Mouse (Mus musculus) thymus, postnatal 14 days (tissue): ENCODE data around the gene Hes3.

ENCODE experiments used
- DNase-seq: peaks from one replicate; pipeline ENCODE4 v3.0.0; 2021

Hes3 gene

DNA sequence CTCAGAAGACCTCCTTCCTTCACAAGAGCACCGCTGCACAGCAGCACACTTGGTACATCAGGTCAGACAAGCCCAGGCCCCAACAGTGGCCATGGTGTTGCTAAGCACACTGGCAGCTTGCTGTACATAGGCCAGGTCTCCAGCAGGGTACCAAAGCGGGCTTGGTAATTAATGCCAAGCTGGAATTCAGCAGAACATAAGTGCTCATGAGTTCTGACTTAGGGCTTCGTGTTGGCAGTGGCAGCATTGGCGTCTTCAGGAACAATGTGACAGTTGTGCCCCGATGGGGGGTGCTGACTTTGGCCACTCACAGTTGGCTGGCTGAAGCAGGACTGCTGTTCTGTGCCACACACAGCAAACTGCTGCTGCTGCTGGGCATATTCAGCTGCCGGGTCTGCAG lies 13.2 kb upstream of the Hes3 start:
- no peak for DNase-seq

- no peak for DNase-seq
Measured at GRCm38 (mm10) chr4:152303172-152303571, 11.7 kb upstream of the Hes3 start.

- DNase-seq = no peak
Measured at GRCm38 (mm10) chr4:152302012-152302411, 10.6 kb upstream of the Hes3 start.

- DNase-seq = no peak
Measured at GRCm38 (mm10) chr4:152300375-152300774, 8.9 kb upstream of the Hes3 start.

GRCm38 (mm10) chr4:152298836-152299235 lies 7.4 kb upstream of the Hes3 start:
- no peak for DNase-seq

- DNase-seq = peak; percentile 100
Measured at GRCm38 (mm10) chr4:152296874-152297861, 5.7 kb upstream of the Hes3 start, which contains the start of gene Icmt. Gene Icmt (plus strand): TSS chr4:152297227.

GRCm38 (mm10) chr4:152296371-152296770 lies 4.9 kb upstream of the Hes3 start:
- DNase-seq = no peak

GRCm38 (mm10) chr4:152295916-152296315 lies 4.5 kb upstream of the Hes3 start:
- DNase-seq = peak; percentile 61

- peak; percentile 19 for DNase-seq
Measured at GRCm38 (mm10) chr4:152294188-152294929, 2.9 kb upstream of the Hes3 start.

- DNase-seq = no peak
Measured at GRCm38 (mm10) chr4:152292102-152292765, 772 bp upstream of the Hes3 start.

GRCm38 (mm10) chr4:152290991-152291390 lies 471 bp downstream of the Hes3 start:
- no peak for DNase-seq

DNA sequence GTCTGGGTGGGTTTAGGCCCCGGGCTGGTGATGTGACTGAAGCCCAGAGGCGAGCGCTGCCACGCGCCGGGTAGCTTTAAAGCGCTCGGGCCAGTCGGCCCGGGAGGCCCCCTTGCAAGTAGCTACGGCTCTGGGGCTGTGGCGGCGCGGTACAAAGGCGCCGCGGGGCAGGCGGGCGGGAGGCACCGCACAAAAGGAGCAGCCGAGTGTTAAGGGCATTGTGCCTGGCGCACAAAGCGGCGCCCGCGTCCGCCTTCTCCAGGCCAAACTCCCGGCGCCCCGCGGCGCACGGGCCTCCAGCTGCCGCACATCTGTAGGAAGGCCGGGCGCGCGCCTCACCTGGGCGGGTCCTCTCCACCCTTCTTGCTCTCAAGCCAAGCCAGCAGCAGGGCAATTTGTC lies 1.1 kb downstream of the Hes3 start:
- DNase-seq = no peak

DNA sequence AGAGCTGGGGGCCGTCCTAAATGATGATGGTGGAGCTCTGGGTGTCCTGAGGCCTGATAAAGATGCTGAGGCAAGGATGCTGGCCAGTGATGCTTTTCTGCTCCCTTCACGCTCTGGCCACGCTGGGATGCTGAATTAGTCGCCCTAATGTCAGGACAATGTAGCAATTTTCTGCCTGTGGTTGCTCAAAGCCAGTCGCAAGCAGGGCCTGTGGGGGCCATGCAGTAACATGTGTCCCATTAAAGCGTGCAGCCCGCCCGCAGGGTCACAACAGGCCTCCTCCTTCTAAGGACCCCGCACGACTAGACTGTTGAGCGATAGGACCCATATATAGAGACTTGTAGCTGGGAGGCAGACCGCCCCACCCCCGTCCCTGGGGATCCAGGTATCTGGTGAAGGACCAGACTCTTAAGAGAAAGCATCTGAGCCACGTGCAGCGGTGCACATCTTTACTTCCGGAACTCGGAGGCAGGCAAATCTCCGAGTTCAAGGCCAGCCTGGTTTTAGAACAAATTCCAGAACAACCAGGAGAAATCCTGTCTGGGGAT lies 3.0 kb downstream of the Hes3 start:
- DNase-seq = no peak

DNA sequence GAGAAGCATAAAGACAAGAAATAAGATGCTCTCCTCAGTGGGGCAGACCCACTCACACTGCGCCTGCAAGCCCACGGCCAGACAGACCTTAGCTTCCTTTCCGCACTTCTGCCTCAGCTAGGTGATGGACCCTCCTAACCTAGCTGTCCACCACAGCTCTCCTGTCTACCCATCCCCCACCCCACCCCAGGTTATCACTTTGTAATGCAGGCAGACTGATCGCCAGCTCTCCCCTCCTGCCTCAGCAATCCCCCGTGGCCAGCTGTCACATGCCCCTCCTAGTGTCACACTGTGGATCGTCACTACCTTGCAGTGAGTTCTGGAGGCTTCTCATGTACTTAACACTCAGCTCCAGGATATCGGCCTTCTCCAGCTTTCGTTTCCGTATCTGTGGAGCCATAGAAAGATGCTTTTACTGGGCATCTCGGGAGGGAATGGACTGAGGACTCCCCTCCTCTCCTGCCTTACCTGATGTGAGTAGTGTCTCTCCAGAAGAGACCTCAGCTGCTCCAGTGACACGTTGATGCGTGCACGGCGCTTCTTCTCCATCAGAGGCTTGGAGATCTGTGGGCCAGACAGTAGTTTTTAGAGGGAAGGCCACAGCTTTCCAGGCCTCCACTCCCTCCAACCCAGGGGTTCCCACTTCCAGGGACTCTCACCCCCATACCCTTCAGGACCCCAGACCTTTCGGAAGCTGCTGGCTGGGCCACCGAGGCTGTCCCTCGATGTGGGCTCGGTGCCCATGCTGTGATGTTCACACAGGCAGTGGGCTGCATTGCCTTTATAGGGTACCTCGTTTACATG lies 3.9 kb downstream of the Hes3 start:
- no peak for DNase-seq

DNA sequence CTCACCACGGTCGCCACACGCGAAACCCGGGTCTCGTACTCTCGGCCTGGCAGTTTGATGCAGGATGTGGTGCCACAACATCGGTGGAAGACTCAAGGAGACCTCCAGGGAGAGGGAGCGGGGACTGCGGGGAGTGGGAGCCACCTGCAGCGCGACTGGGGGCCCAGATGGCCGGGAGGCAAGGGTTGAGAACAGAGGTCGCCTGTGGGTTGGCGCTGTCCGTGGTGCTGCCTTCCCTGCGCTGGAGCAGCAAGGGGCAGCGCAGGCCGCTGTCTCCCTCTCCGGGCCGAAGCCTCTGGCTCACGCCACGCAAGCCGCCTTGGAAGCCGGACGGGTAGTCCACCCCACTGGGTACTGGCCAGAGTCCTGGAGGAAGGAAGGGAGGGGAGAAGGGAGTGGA lies 4.6 kb downstream of the Hes3 start:
- DNase-seq = peak; percentile 80

DNA sequence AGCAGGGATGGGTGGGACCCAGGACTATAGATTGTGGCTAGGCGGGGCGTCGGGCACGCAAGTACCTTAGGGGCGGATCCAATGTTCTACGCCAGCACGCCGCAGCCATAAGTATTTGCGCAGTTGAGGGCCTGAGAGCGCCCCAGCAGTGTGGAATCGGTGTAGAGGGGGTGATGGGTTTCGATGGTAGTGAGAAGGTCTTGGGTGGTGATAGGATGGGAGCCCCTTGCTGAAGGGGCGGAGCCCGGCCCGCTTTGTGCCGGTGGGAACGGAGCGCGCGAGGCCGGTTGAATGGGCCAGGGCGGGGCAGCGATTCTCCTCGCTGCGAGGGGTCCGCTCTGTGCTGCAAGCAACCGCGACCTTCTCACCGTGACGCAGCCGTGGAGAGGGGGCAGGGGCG lies 5.3 kb downstream of the Hes3 start:
- peak; percentile 13 for DNase-seq

GRCm38 (mm10) chr4:152285505-152285904 lies 6.0 kb downstream of the Hes3 start:
- DNase-seq = peak; percentile 44

- DNase-seq = peak; percentile 89
Measured at GRCm38 (mm10) chr4:152283186-152283950, 8.1 kb downstream of the Hes3 start.

- no peak for DNase-seq
Measured at GRCm38 (mm10) chr4:152282721-152283120, 8.7 kb downstream of the Hes3 start.

DNA sequence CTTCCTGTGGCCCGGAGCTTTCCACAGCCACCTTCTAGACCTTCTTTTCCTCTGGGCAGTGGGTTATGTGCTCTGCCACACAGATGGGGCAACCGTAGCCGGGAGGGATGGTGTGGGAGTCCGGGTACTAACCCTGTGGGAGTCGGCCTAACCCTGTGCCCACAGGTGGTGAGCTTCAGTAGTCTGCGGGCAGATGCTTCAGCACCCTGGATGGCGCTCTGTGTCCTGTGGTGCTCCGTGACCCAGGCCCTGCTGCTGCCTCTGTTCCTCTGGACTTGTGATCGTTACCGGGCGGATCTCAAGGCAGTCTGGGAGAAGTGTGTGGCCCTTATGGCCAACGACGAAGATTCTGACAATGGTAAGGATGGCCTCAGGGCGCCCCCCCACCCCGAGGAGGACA lies 9.9 kb downstream of the Hes3 start:
- DNase-seq = no peak

GRCm38 (mm10) chr4:152278986-152279385 lies 12.5 kb downstream of the Hes3 start:
- DNase-seq = no peak
